Mouse (Mus musculus) MEL (cell line): ENCODE measurements around the gene Bves.

Source experiments
- CTCF ChIP-seq, 3 experiments: IDR thresholded peaks in 2 of 3; conservative IDR thresholded peaks in 1 of 3; 2 replicates each; pipeline ENCODE4 v1.5.1; 2011 to 2012; ENCODE audit warnings: low read length in 3 of 3, low read depth in 2 of 3, mild to moderate bottlenecking in 2 of 3, improper control_type of control experiment in 1 of 3, inconsistent platforms in 1 of 3, mixed read lengths in 1 of 3, moderate library complexity in 1 of 3; ENCODE audit not compliant: control insufficient read depth in 1 of 3, insufficient read depth in 1 of 3, poor library complexity in 1 of 3, severe bottlenecking in 1 of 3
- EP300 ChIP-seq, 2 experiments: IDR thresholded peaks; 2 replicates each; pipeline ENCODE4 v1.6.1; 2011; ENCODE audit warnings: improper control_type of control experiment in 2 of 2, low read length in 2 of 2, low read depth in 1 of 2, mild to moderate bottlenecking in 1 of 2
- GATA1 ChIP-seq: IDR thresholded peaks from 2 replicates; pipeline ENCODE4 v1.6.1; 2011; ENCODE audit warnings: low read depth, low read length, improper control_type of control experiment
- MAX ChIP-seq: IDR thresholded peaks from 2 replicates; pipeline ENCODE4 v1.6.1; 2011; ENCODE audit warnings: low read length, improper control_type of control experiment
- NRF1 ChIP-seq: IDR thresholded peaks from 2 replicates; pipeline ENCODE4 v1.6.1; 2014; ENCODE audit warnings: low read depth, mild to moderate bottlenecking, inconsistent platforms, low read length, improper control_type of control experiment, moderate library complexity; ENCODE audit not compliant: poor library complexity, insufficient read depth, severe bottlenecking
- POLR2A ChIP-seq, 2 experiments: IDR thresholded peaks; 2 replicates each; pipeline ENCODE4 v1.6.1; 2011 to 2012; ENCODE audit warnings: low read length in 2 of 2, mild to moderate bottlenecking in 2 of 2, control low read depth in 1 of 2, improper control_type of control experiment in 1 of 2, low read depth in 1 of 2, moderate library complexity in 1 of 2; ENCODE audit not compliant: control insufficient read depth in 1 of 2, insufficient read depth in 1 of 2, poor library complexity in 1 of 2
- POLR2AphosphoS5 ChIP-seq: IDR thresholded peaks from 2 replicates; pipeline ENCODE4 v1.6.1; 2012; ENCODE audit warnings: low read depth, borderline replicate concordance, mild to moderate bottlenecking, inconsistent platforms, low read length, moderate library complexity, mixed read lengths
- SIN3A ChIP-seq: IDR thresholded peaks from 2 replicates; pipeline ENCODE4 v1.6.1; 2012; ENCODE audit warnings: low read length, improper control_type of control experiment, inconsistent platforms
- TCF12 ChIP-seq: IDR thresholded peaks from 2 replicates; pipeline ENCODE4 v1.6.1; 2014; ENCODE audit warnings: low read depth, mild to moderate bottlenecking, inconsistent platforms, low read length, improper control_type of control experiment, moderate library complexity

DNA sequence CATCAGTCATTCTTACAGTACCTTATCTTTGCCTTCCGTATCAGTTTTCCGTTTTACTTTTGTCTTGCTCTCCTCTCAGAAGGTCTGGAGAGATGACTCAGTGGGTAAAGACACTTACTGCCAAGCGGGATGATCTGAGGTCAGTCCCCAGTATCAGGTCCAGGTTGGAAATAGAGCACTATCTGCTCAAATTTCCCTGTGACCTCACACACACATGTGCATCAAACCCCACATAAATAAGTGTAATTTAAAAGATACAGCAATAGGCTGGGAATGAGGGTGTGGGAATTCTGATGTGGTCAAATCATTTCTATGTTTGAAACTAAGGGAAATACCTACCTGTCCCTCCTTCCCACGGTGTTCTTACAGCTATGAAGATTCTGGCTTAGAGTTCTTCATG is 36.1 kb upstream of the Bves start:
- no peak for TF ChIP-seq POLR2A (IDR thresholded peaks at IDR 0.05; ENCODE audit: control insufficient read depth in 1 of 2, insufficient read depth in 1 of 2, low read depth in 1 of 2, low read length in 2 of 2, poor library complexity in 1 of 2)
- no peak for TF ChIP-seq EP300 (IDR thresholded peaks at IDR 0.05; ENCODE audit: low read depth in 1 of 2, low read length in 2 of 2)
- TF ChIP-seq NRF1 = no peak
- no peak for TF ChIP-seq CTCF (IDR thresholded peaks at IDR 0.05 in 2 of 3, conservative IDR thresholded peaks at IDR 0.05 in 1 of 3; ENCODE audit: control insufficient read depth in 1 of 3, insufficient read depth in 1 of 3, low read depth in 2 of 3, low read length in 3 of 3, poor library complexity in 1 of 3, severe bottlenecking in 1 of 3)
- TF ChIP-seq TCF12 = no peak
- TF ChIP-seq GATA1 = no peak
- TF ChIP-seq SIN3A = no peak
- TF ChIP-seq MAX = no peak
- no peak for TF ChIP-seq POLR2AphosphoS5
